Mouse (Mus musculus) embryonic facial prominence, embryonic 13.5 days (tissue): ENCODE results near the gene Aamdc. TPM values are rescaled to one million over a fixed set of nuclear protein-coding genes. Genes with fewer than 3 reads are reported as not detected.

Experiments
- ATAC-seq: fragments of 200-750 bp; cut with Nextera tagmentation; 2 replicates; pipeline ENCODE4 v1.8.0; 2017; ENCODE audit warnings: low read depth; ENCODE audit not compliant: insufficient number of reproducible peaks, insufficient read depth, low FRiP score, low TSS enrichment
- H3K27ac ChIP-seq: fragments of 300-500 bp; sonication (generic); 2 replicates; pipeline ENCODE4 v1.5.1; 2015; ENCODE audit warnings: moderate library complexity, mild to moderate bottlenecking, inconsistent platforms
- H3K27me3 ChIP-seq: fragments of 300-500 bp; sonication (generic); 2 replicates; pipeline ENCODE4 v1.6.1; 2015; ENCODE audit warnings: mild to moderate bottlenecking, inconsistent platforms
- H3K36me3 ChIP-seq: fragments of 300-500 bp; sonication (generic); 2 replicates; pipeline ENCODE4 v1.6.1; 2015; ENCODE audit warnings: mild to moderate bottlenecking, inconsistent platforms
- H3K4me1 ChIP-seq: fragments of 300-500 bp; sonication (generic); 2 replicates; pipeline ENCODE4 v1.6.1; 2015; ENCODE audit warnings: inconsistent platforms
- H3K4me2 ChIP-seq: fragments of 300-500 bp; sonication (generic); 2 replicates; pipeline ENCODE4 v1.6.1; 2015; ENCODE audit warnings: moderate library complexity, mild to moderate bottlenecking, inconsistent platforms
- H3K4me3 ChIP-seq: fragments of 300-500 bp; sonication (generic); 2 replicates; pipeline ENCODE4 v1.5.1; 2015; ENCODE audit warnings: mild to moderate bottlenecking, inconsistent platforms
- H3K9ac ChIP-seq: fragments of 300-500 bp; sonication (generic); 2 replicates; pipeline ENCODE4 v1.6.1; 2015; ENCODE audit warnings: mild to moderate bottlenecking, inconsistent platforms
- H3K9me3 ChIP-seq: fragments of 300-500 bp; sonication (generic); 2 replicates; pipeline ENCODE4 v1.6.1; 2016; ENCODE audit warnings: inconsistent platforms
- WGBS: fragments of 180-500 bp; shearing (Covaris S2); methylation state at CpG from one replicate; pipeline ENCODE4 v1.1.7; 2015; ENCODE audit warnings: mixed read lengths; 5-methylcytosine and 5-hydroxymethylcytosine counted together
- polyA plus RNA-seq: library from polyadenylated mRNA; unstranded; fragments of >200 nt; fragmentation: Nextera tagmentation; extraction: Ambion mirVana; gene quantifications from 2 replicates; pipeline ENCODE4 v1.2.1, GENCODE M21; 2015

The Aamdc gene
- polyA plus RNA-seq: 67.5 and 69.0 TPM in 2 replicates

GRCm38 (mm10) chr7:97579067-97579975 lies at the start of gene Aamdc, which contains the start of gene Rsf1:
TSS of gene Aamdc (minus strand) at chr7:97579497.
TSS of gene Rsf1 (plus strand) at chr7:97579889.
- WGBS: under 1% methylated on average over 59 of the region's 68 CpGs
- Histone ChIP-seq H3K27me3 (no peaks in the 10 kb centered on the region), H3K4me2 (peak within 1 kb of the TSS; percentile 71)

DNA sequence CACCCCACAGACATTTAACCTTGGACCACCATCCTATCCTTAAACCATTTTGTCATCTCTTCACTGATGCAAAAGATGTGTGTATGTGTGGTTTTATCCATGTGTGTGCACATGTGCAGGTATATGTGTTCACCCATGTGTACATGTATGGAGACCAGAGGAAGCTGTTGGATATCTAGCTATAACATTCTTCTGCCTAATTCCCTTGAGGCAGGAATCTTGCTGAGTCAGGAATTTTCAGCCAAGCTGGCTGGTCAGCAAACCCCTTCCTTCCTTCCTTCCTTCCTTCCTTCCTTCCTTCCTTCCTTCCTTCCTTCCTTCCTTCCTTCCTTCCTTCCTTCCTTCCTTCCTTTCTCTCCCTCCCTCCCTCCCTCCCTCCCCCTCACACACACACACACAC lies 44.1 kb upstream of the Aamdc start:
- H3K4me3 ChIP-seq: no peak overlapping the region
- no peaks in the 10 kb centered on the region for H3K9me3 ChIP-seq
- peaks cover 4% of the 10 kb centered on the region for H3K36me3 ChIP-seq
- no peaks in the 10 kb centered on the region for H3K4me1 ChIP-seq
- H3K4me2 ChIP-seq: no peak overlapping the region
- no peaks in the 10 kb centered on the region for H3K27me3 ChIP-seq
- no peak overlapping the region for H3K27ac ChIP-seq
- ATAC-seq: no peak
- H3K9ac ChIP-seq: no peak overlapping the region

More at GRCm38 (mm10) chr7:97579067-97579975, at the start of gene Aamdc, which contains the start of gene Rsf1:
- Histone ChIP-seq H3K4me1 (peaks cover 11% of the 10 kb centered on the region; the same call in 1 of the 2 replicates), H3K9me3 (no peaks in the 10 kb centered on the region), H3K4me3 (peak within 1 kb of the TSS; percentile 100), H3K36me3 (peaks cover 11% of the 10 kb centered on the region), H3K9ac (peak within 1 kb of the TSS; percentile 100), H3K27ac (peak within 1 kb of the TSS; percentile 99)
- peak; percentile 93 for ATAC-seq

GRCm38 (mm10) chr7:97622676-97623075 lies 43.4 kb upstream of the Aamdc start:
- Histone ChIP-seq H3K4me2 (no peak overlapping the region), H3K27me3 (no peaks in the 10 kb centered on the region), H3K4me3 (no peak overlapping the region), H3K36me3 (peaks cover 12% of the 10 kb centered on the region), H3K9me3 (no peaks in the 10 kb centered on the region), H3K27ac (no peak overlapping the region), H3K9ac (no peak overlapping the region), H3K4me1 (no peaks in the 10 kb centered on the region)
- 87% methylated on average over 1 of the region's 1 CpGs for whole genome bisulfite sequencing
- ATAC-seq: no peak

DNA sequence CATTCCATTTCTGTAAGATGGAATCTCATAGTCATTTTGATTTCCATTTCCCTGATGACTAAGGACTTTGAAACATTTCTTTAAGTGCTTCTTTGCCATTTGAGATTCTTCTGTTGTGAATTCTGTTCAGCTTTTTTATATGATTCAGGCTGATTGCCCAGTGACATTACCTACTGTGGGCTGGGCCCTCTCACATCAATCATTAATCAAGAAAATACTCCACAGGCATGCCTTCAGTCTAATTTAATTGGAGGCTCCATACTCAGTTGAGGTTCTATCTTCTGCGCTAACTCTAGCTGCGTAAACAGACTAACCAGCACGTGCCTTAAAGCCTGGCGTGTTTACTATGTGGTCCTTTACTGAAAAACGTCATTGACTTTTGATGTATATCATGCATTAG lies 42.0 kb upstream of the Aamdc start:
- WGBS: 93% methylated on average over 5 of the region's 5 CpGs

DNA sequence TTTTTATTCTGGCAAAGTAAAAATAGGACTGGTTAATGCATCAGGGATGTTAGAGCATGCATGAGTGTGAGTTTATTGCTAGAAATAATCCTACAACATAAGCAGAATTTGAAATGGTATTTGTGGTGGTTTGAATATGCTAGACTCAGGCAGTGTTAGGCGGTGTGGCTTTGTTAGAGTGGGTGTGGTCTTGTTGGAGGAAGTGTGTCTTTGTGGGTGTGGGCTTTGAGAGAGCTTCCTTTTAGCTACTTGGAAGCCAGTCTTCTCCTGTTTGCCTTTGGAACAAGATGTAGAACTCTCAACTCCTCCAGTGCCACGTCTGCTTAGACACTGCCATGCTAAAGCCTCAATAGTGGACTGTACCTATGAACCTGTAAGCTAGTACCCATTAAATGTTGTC lies 19.3 kb upstream of the Aamdc start:
- Histone ChIP-seq H3K9me3 (no peaks in the 10 kb centered on the region), H3K27ac (no peak overlapping the region), H3K4me2 (no peak overlapping the region), H3K4me1 (no peaks in the 10 kb centered on the region), H3K36me3 (0 out of 2 replicates have a peak, but pooled peaks cover 2% of the 10 kb centered on the region), H3K27me3 (no peaks in the 10 kb centered on the region), H3K9ac (no peak overlapping the region), H3K4me3 (no peak overlapping the region)
- ATAC-seq: no peak
- WGBS: 96% methylated on average over 2 of the region's 2 CpGs

More for the DNA sequence above, 42.0 kb upstream of the Aamdc start:
- Histone ChIP-seq H3K27ac (no peak overlapping the region), H3K9ac (no peak overlapping the region), H3K4me2 (no peak overlapping the region), H3K4me3 (no peak overlapping the region), H3K36me3 (peaks cover 14% of the 10 kb centered on the region), H3K9me3 (no peaks in the 10 kb centered on the region), H3K4me1 (no peaks in the 10 kb centered on the region), H3K27me3 (no peaks in the 10 kb centered on the region)
- no peak for ATAC-seq

GRCm38 (mm10) chr7:97593535-97593934 lies 14.2 kb upstream of the Aamdc start:
- Histone ChIP-seq H3K36me3 (peaks cover 10% of the 10 kb centered on the region; the same call in 1 of the 2 replicates), H3K9me3 (no peaks in the 10 kb centered on the region), H3K9ac (no peak overlapping the region), H3K27me3 (no peaks in the 10 kb centered on the region), H3K4me2 (no peak overlapping the region), H3K4me1 (peaks cover 21% of the 10 kb centered on the region), H3K27ac (no peak overlapping the region), H3K4me3 (no peak overlapping the region)
- WGBS: 83% methylated on average over 2 of the region's 2 CpGs
- ATAC-seq: no peak

DNA sequence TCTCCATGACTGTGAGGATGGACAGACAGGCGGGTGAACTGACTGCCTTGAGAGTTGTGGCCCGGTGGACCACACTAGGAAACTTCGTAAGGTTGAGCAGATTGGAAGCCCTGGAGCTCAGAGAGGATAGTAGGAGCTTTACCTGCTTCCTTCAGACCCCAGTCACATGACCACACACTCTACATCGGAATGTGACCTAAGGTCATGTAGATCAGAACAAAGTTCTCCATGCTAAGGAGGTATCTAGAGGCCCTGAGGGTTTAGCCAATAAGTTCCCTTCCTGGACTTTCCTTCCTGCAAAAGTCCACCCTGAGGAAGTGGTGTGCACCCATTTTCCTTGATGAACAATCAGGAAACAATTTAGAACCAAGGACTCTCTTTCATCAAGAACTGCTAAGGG lies 13.1 kb upstream of the Aamdc start:
- WGBS: 93% methylated on average over 4 of the region's 4 CpGs
- Histone ChIP-seq H3K9me3 (no peaks in the 10 kb centered on the region), H3K4me2 (no peak overlapping the region), H3K27me3 (no peaks in the 10 kb centered on the region), H3K36me3 (peaks cover 10% of the 10 kb centered on the region; the same call in 1 of the 2 replicates), H3K9ac (no peak overlapping the region), H3K4me1 (peaks cover 24% of the 10 kb centered on the region), H3K27ac (no peak overlapping the region), H3K4me3 (no peak overlapping the region)
- no peak for ATAC-seq

- Histone ChIP-seq H3K4me3 (no peak overlapping the region), H3K9ac (no peak overlapping the region), H3K27ac (no peak overlapping the region), H3K9me3 (no peaks in the 10 kb centered on the region), H3K27me3 (no peaks in the 10 kb centered on the region), H3K36me3 (peaks cover 10% of the 10 kb centered on the region; the same call in 1 of the 2 replicates), H3K4me2 (no peak overlapping the region), H3K4me1 (peaks cover 24% of the 10 kb centered on the region)
- no peak for ATAC-seq
- WGBS: 84% methylated on average over 6 of the region's 6 CpGs
Measured at GRCm38 (mm10) chr7:97591336-97591735, 12.0 kb upstream of the Aamdc start.

DNA sequence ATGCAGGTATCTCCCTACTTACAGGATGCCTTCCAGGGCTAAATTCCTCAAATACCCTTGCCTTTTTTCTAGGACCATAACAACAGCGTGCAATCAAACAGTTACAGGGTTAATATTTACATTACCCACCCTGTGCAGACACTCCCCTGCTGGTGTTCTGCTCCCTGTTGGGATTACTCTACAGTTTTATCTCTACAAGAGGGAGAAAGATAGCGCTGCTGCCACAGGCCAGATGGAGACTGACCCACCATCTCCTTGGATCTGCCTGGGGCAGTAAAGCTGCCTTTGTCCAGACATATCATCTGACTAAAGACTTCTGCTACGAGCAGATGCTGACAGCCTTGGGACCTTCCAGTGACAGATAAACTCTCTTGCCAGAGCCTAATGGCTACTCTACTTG lies 11.2 kb upstream of the Aamdc start:
- Histone ChIP-seq H3K9me3 (no peaks in the 10 kb centered on the region), H3K9ac (no peak overlapping the region), H3K4me3 (no peak overlapping the region), H3K27ac (no peak overlapping the region), H3K4me1 (peaks cover 30% of the 10 kb centered on the region), H3K27me3 (no peaks in the 10 kb centered on the region), H3K36me3 (peaks cover 10% of the 10 kb centered on the region; the same call in 1 of the 2 replicates), H3K4me2 (no peak overlapping the region)
- WGBS: 38% methylated on average over 3 of the region's 3 CpGs
- no peak for ATAC-seq

DNA sequence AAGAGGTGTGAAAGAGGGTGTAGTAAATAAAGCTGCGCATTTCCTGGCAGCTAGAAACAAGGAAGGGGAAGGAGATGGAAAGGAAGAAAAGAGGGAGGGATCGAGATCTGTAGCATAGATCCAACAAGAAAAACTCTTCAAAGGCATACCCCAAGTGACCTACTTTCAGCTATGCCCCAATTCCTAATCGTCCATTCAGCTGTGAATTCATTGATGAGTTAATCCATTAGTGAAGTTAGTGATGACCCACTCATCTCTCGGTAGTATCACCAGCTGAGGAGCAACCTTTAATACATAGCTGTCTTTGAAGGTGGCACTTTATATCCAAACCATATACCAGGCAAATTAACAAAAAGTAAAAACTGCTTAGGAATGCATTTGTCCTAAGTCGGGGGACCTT lies 9.2 kb upstream of the Aamdc start:
- Histone ChIP-seq H3K27me3 (no peaks in the 10 kb centered on the region), H3K9ac (no peak overlapping the region), H3K4me3 (no peak overlapping the region), H3K4me1 (peaks cover 33% of the 10 kb centered on the region), H3K9me3 (no peaks in the 10 kb centered on the region), H3K4me2 (no peak overlapping the region), H3K27ac (no peak overlapping the region), H3K36me3 (peaks cover 8% of the 10 kb centered on the region; the same call in 1 of the 2 replicates)
- 86% methylated on average over 5 of the region's 5 CpGs for WGBS
- ATAC-seq: no peak

DNA sequence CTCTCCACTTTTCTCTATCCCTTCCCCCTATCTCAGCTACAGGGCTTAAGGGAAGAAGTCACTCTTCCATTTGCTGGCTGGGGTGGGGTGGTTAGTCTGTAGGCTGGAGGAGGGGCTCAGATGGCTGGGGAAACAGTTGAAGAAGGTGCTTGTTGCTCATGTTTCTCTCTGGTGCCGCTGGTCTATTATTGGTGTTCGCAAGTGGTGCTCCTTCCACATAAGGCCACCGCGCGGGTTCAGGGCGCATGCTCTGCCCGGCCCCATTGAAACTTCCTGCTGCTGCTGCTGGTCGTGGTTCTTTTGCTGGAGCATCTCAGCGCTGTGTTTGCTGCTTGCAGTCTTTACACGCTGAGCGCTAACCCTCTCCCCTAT lies 1.5 kb upstream of the Aamdc start:
- H3K9me3 ChIP-seq: no peaks in the 10 kb centered on the region
- H3K4me3 ChIP-seq: peak overlapping the region; percentile 100
- H3K27ac ChIP-seq: peak overlapping the region; percentile 99
- peaks cover 3% of the 10 kb centered on the region; the same call in 1 of the 2 replicates for H3K36me3 ChIP-seq
- no peaks in the 10 kb centered on the region for H3K27me3 ChIP-seq
- peak overlapping the region; percentile 100 for H3K9ac ChIP-seq
- H3K4me1 ChIP-seq: peaks cover 16% of the 10 kb centered on the region; the same call in 1 of the 2 replicates
- 0% methylated on average over 11 of the region's 11 CpGs for WGBS
- ATAC-seq: peak; percentile 44
- peak overlapping the region; percentile 71 for H3K4me2 ChIP-seq
